In genomic region chr13:49470806-49471205, GRCm38 (mm10) we compare ENCODE assay signal across 14 mouse cellular contexts. TPM values are rescaled to one million over a fixed set of nuclear protein-coding genes. Genes with fewer than 3 reads are reported as not detected.
DNase-seq lines count a peak whose midpoint lies in the region; ATAC-seq lines count a peak whose summit lies in the region.
"Had no signal": no experiment of that assay in that cellular context is flagged by ENCODE, and none has a peak within 500 bp of the region (broad histone marks: within the 10 kb centered on the region; RNA-seq: fewer than 3 reads in every experiment).

No protein-coding gene starts in this region.

- H3K27me3 ChIP-seq in heart, embryonic 12.5 days (replicated peaks), result no peaks in the 10 kb centered on the region
- no peaks in the 10 kb centered on the region for H3K27me3 ChIP-seq in lung, embryonic 16.5 days (ENCODE audit: control insufficient read depth, insufficient read depth, low read depth, low read length)
- H3K27me3 ChIP-seq: hindbrain, embryonic 15.5 days; liver, embryonic 15.5 days had no signal

- H3K9me3 ChIP-seq in heart, embryonic 12.5 days (replicated peaks), result no peaks in the 10 kb centered on the region
- H3K9me3 ChIP-seq in lung, embryonic 16.5 days (ENCODE audit: control insufficient read depth, low read length), result no peaks in the 10 kb centered on the region
- H3K9me3 ChIP-seq: hindbrain, embryonic 15.5 days; liver, embryonic 15.5 days had no signal

- 72% methylated on average over 4 of the region's 4 CpGs for WGBS in heart, embryonic 12.5 days
- 46% methylated on average over 4 of the region's 4 CpGs for WGBS in lung, embryonic 16.5 days

- H3K9ac ChIP-seq in heart, embryonic 12.5 days, result no peak overlapping the region
- H3K9ac ChIP-seq in lung, embryonic 16.5 days (ENCODE audit: low read length), result no peak overlapping the region
- H3K9ac ChIP-seq: hindbrain, embryonic 15.5 days; liver, embryonic 15.5 days had no signal

- no peak overlapping the region for H3K27ac ChIP-seq in heart, embryonic 12.5 days (ENCODE audit: poor library complexity, severe bottlenecking)
- H3K27ac ChIP-seq in lung, embryonic 16.5 days (ENCODE audit: low read length), result peak overlapping the region; percentile 90
- H3K27ac ChIP-seq: hindbrain, embryonic 15.5 days; liver, embryonic 15.5 days had no signal

- no peak overlapping the region for H3K4me2 ChIP-seq in heart, embryonic 12.5 days
- H3K4me2 ChIP-seq in lung, embryonic 16.5 days (ENCODE audit: low read depth, low read length), result no peak overlapping the region
- H3K4me2 ChIP-seq: hindbrain, embryonic 15.5 days; liver, embryonic 15.5 days; midbrain, embryonic 11.5 days had no signal

- no peaks in the 10 kb centered on the region for H3K4me1 ChIP-seq in heart, embryonic 12.5 days (replicated peaks)
- peaks cover 17% of the 10 kb centered on the region for H3K4me1 ChIP-seq in lung, embryonic 16.5 days (replicated peaks; ENCODE audit: control insufficient read depth, insufficient read depth, low read length)
- H3K4me1 ChIP-seq: hindbrain, embryonic 15.5 days had no signal

- H3K4me3 ChIP-seq in heart, embryonic 12.5 days, result no peak overlapping the region
- H3K4me3 ChIP-seq in lung, embryonic 16.5 days (ENCODE audit: low read length), result no peak overlapping the region
- H3K4me3 ChIP-seq: hindbrain, embryonic 15.5 days; liver, embryonic 15.5 days had no signal

- H3K36me3 ChIP-seq in heart, embryonic 12.5 days, result 0 out of 2 replicates have a peak, but pooled peaks cover under 1% of the 10 kb centered on the region
- H3K36me3 ChIP-seq in lung, embryonic 16.5 days (ENCODE audit: control insufficient read depth, insufficient read depth, low read length), result no peaks in the 10 kb centered on the region

- peak; percentile 43 for DNase-seq in adrenal gland, adult 2 months
- no peak for DNase-seq in adrenal gland, adult 18-20 months (ENCODE audit: low spot score in 2 of 2)
- DNase-seq in heart, adult 18-20 months, result peak; percentile 79 to 80
- DNase-seq in adipocyte (ENCODE audit: low spot score), result peak; percentile 64
- DNase-seq in kidney, postnatal 10 days, result no peak
- DNase-seq: kidney, adult 18-20 months; spleen, adult 18-20 months had no signal

- ATAC-seq in heart, embryonic 12.5 days (ENCODE audit: insufficient number of reproducible peaks, low FRiP score), result no peak
- peak; percentile 6; the same call in 1 of the 2 replicates for ATAC-seq in lung, embryonic 16.5 days (ENCODE audit: low read depth)
- no peak for ATAC-seq in megakaryocyte-erythroid progenitor cell, adult 5-6 weeks (replicated peaks; ENCODE audit: low FRiP score, low TSS enrichment, poor library complexity, severe bottlenecking)

RNA-seq across cellular contexts. Expression of gene Tes3-ps, which starts 22.3 kb away (rescaled TPM):
- 1 to 10 TPM; 1.2 to 1.5 TPM for total RNA-seq in adrenal gland, adult 2 months (2021)
- polyA plus RNA-seq in adrenal gland, adult 2 months (2012; rRNA removed), result not detected in 2 replicates
- total RNA-seq in adrenal gland, adult 18-20 months (2021), result 1 to 10 TPM; 1.0 to 1.1 TPM
- 1 to 10 TPM; 1.3 to 1.5 TPM for total RNA-seq in heart, adult 18-20 months (2021)
- polyA plus RNA-seq in heart, embryonic 12.5 days (2016; fragmentation: Nextera tagmentation; extraction: Ambion mirVana), result 0.88 and 0.92 TPM in 2 replicates
- polyA plus RNA-seq in lung, embryonic 16.5 days (2015; fragmentation: Nextera tagmentation; extraction: Ambion mirVana), result 1.2 and 1.9 TPM in 2 replicates
- 0.12 and 0.20 TPM in 2 replicates for total RNA-seq in megakaryocyte-erythroid progenitor cell, adult 5-6 weeks (2014; fragmentation: Nextera tagmentation)
- 6.5 and 7.0 TPM in 2 replicates for total RNA-seq in megakaryocyte-erythroid progenitor cell, adult 5-6 weeks (2017)
- polyA plus RNA-seq: gonadal fat pad, adult 2 months had no signal

RNA-seq across cellular contexts. Expression of gene Ecm2, which starts 33.8 kb away (rescaled TPM):
- total RNA-seq in adrenal gland, adult 2 months (2021), result 1 to 10 TPM; 7.2 to 9.5 TPM
- 0.54 and 0.65 TPM in 2 replicates for polyA plus RNA-seq in adrenal gland, adult 2 months (2012; rRNA removed)
- total RNA-seq in adrenal gland, adult 18-20 months (2021), result 1 to 10 TPM; 6.2 to 8.9 TPM
- total RNA-seq in heart, adult 18-20 months (2021), result 10 to 100 TPM; 13.2 to 15.1 TPM
- polyA plus RNA-seq in heart, embryonic 12.5 days (2016; fragmentation: Nextera tagmentation; extraction: Ambion mirVana), result 2.0 and 2.4 TPM in 2 replicates
- polyA plus RNA-seq in lung, embryonic 16.5 days (2015; fragmentation: Nextera tagmentation; extraction: Ambion mirVana), result 1.9 and 2.3 TPM in 2 replicates
- 0.12 TPM in 1 of 2 replicates, not detected in the other for total RNA-seq in megakaryocyte-erythroid progenitor cell, adult 5-6 weeks (2014; fragmentation: Nextera tagmentation)
- total RNA-seq in megakaryocyte-erythroid progenitor cell, adult 5-6 weeks (2017), result 0.46 TPM in 1 of 2 replicates, not detected in the other

RNA-seq across cellular contexts. Expression of gene Ippk, which starts 49.8 kb away (rescaled TPM):
- total RNA-seq in adrenal gland, adult 2 months (2021), result 10 to 100 TPM; 27.0 to 38.3 TPM
- 6.8 and 8.4 TPM in 2 replicates for polyA plus RNA-seq in adrenal gland, adult 2 months (2012; rRNA removed)
- total RNA-seq in adrenal gland, adult 18-20 months (2021), result 10 to 100 TPM; 35.9 to 44.8 TPM
- 1 to 10 TPM; 7.0 to 7.4 TPM for total RNA-seq in heart, adult 18-20 months (2021)
- polyA plus RNA-seq in heart, embryonic 12.5 days (2016; fragmentation: Nextera tagmentation; extraction: Ambion mirVana), result 13.1 and 14.0 TPM in 2 replicates
- polyA plus RNA-seq in lung, embryonic 16.5 days (2015; fragmentation: Nextera tagmentation; extraction: Ambion mirVana), result 15.7 and 16.2 TPM in 2 replicates
- total RNA-seq in megakaryocyte-erythroid progenitor cell, adult 5-6 weeks (2014; fragmentation: Nextera tagmentation), result 8.9 and 9.8 TPM in 2 replicates
- total RNA-seq in megakaryocyte-erythroid progenitor cell, adult 5-6 weeks (2017), result 13.0 and 13.2 TPM in 2 replicates

Comparison
In these comparisons a context has a peak if more than half of its experiments do, and no peak if none do; other contexts are left out.
1. DNase-seq: peak in adrenal gland, adult 2 months (single experiment), heart, adult 18-20 months (2 of 2) and adipocyte (single experiment); none in adrenal gland, adult 18-20 months (0 of 2) and kidney, postnatal 10 days (single experiment).
2. RNA of gene Ecm2, which starts 33.8 kb away (total RNA-seq): 13.2 to 15.1 TPM in heart, adult 18-20 months, 7.2 to 9.5 TPM in adrenal gland, adult 2 months and 6.2 to 8.9 TPM in adrenal gland, adult 18-20 months; 0.12 to 0.46 TPM in megakaryocyte-erythroid progenitor cell, adult 5-6 weeks; every median in the first group is over 4 times any median in the second.